Mouse (Mus musculus) hindbrain, embryonic 15.5 days (tissue): ENCODE measurements around the gene Ccl12. TPM values are rescaled to one million over a fixed set of nuclear protein-coding genes. Genes with fewer than 3 reads are reported as not detected.

Experiments used
- ATAC-seq: fragments of 200-750 bp; cut with Nextera tagmentation; 2 replicates; pipeline ENCODE4 v1.8.0; 2017; ENCODE audit warnings: low read depth, moderate number of reproducible peaks, moderate TSS enrichment; ENCODE audit not compliant: low FRiP score
- H3K27ac ChIP-seq: fragments of 300-500 bp; sonication (generic); replicated peaks from 2 replicates; pipeline ENCODE4 v1.5.1; 2015; ENCODE audit warnings: mild to moderate bottlenecking, inconsistent platforms
- H3K27me3 ChIP-seq: fragments of 300-500 bp; sonication (generic); 2 replicates; pipeline ENCODE4 v1.6.1; 2015; ENCODE audit warnings: control low read depth, inconsistent platforms
- H3K36me3 ChIP-seq: fragments of 300-500 bp; sonication (generic); 2 replicates; pipeline ENCODE4 v1.6.1; 2015; ENCODE audit warnings: control low read depth, inconsistent platforms
- H3K4me1 ChIP-seq: fragments of 300-500 bp; sonication (generic); replicated peaks from 2 replicates; pipeline ENCODE4 v1.6.1; 2015; ENCODE audit warnings: control low read depth, inconsistent platforms
- H3K4me2 ChIP-seq: fragments of 300-500 bp; sonication (generic); 2 replicates; pipeline ENCODE4 v1.6.1; 2015; ENCODE audit warnings: moderate library complexity, mild to moderate bottlenecking, inconsistent platforms
- H3K4me3 ChIP-seq: fragments of 300-500 bp; sonication (generic); 2 replicates; pipeline ENCODE4 v1.5.1; 2015; ENCODE audit warnings: mild to moderate bottlenecking, inconsistent platforms
- H3K9ac ChIP-seq: fragments of 300-500 bp; sonication (generic); 2 replicates; pipeline ENCODE4 v1.6.1; 2015; ENCODE audit warnings: inconsistent platforms
- H3K9me3 ChIP-seq: fragments of 300-500 bp; sonication (generic); 2 replicates; pipeline ENCODE4 v1.6.1; 2016; ENCODE audit warnings: control low read depth, inconsistent platforms
- WGBS: fragments of 180-500 bp; shearing (Covaris S2); methylation state at CpG from one replicate; pipeline ENCODE4 v1.1.7; 2015; 5-methylcytosine and 5-hydroxymethylcytosine counted together
- polyA plus RNA-seq: library from polyadenylated mRNA; unstranded; fragments of >200 nt; fragmentation: Nextera tagmentation; extraction: Ambion mirVana; gene quantifications from 2 replicates; pipeline ENCODE4 v1.2.1, GENCODE M21; 2015

The Ccl12 gene
- polyA plus RNA-seq, result 1.4 and 2.9 TPM in 2 replicates

GRCm38 (mm10) chr11:82101529-82101928, at the start of gene Ccl12:
TSS of gene Ccl12 (plus strand) at chr11:82101845.
- no peaks in the 10 kb centered on the region for H3K27me3 ChIP-seq
- no peaks in the 10 kb centered on the region for H3K9me3 ChIP-seq
- no peaks in the 10 kb centered on the region for H3K4me1 ChIP-seq
- no peak within 1 kb of the TSS for H3K27ac ChIP-seq
- H3K4me3 ChIP-seq, result no peak within 1 kb of the TSS
- 73% methylated on average over 2 of the region's 2 CpGs for WGBS
- no peak within 1 kb of the TSS for H3K4me2 ChIP-seq
- H3K36me3 ChIP-seq, result no peaks in the 10 kb centered on the region
- H3K9ac ChIP-seq, result no peak within 1 kb of the TSS
- no peak for ATAC-seq

- Histone ChIP-seq H3K9ac (no peak overlapping the region), H3K36me3 (no peaks in the 10 kb centered on the region), H3K4me1 (no peaks in the 10 kb centered on the region), H3K4me2 (no peak overlapping the region), H3K27ac (no peak overlapping the region), H3K27me3 (no peaks in the 10 kb centered on the region), H3K4me3 (no peak overlapping the region), H3K9me3 (no peaks in the 10 kb centered on the region)
- no peak for ATAC-seq
- 91% methylated on average over 7 of the region's 7 CpGs for WGBS
Measured at GRCm38 (mm10) chr11:82053849-82054248, 47.8 kb upstream of the Ccl12 start.

GRCm38 (mm10) chr11:82057646-82058045, 44.0 kb upstream of the Ccl12 start, which contains the start of gene Ccl11:
TSS of gene Ccl11 (plus strand) at chr11:82057823.
- Histone ChIP-seq H3K27ac (no peak within 1 kb of the TSS), H3K27me3 (no peaks in the 10 kb centered on the region), H3K4me1 (no peaks in the 10 kb centered on the region), H3K9ac (no peak within 1 kb of the TSS), H3K9me3 (no peaks in the 10 kb centered on the region), H3K4me3 (no peak within 1 kb of the TSS), H3K4me2 (no peak within 1 kb of the TSS), H3K36me3 (no peaks in the 10 kb centered on the region)
- no peak for ATAC-seq
- WGBS, result 80% methylated on average over 6 of the region's 6 CpGs

- H3K27ac ChIP-seq, result no peak overlapping the region
- no peak overlapping the region for H3K9ac ChIP-seq
- H3K4me3 ChIP-seq, result no peak overlapping the region
- no peaks in the 10 kb centered on the region for H3K4me1 ChIP-seq
- ATAC-seq, result no peak
- H3K27me3 ChIP-seq, result no peaks in the 10 kb centered on the region
- no peaks in the 10 kb centered on the region for H3K36me3 ChIP-seq
- H3K9me3 ChIP-seq, result no peaks in the 10 kb centered on the region
- no peak overlapping the region for H3K4me2 ChIP-seq
- WGBS, result 79% methylated on average over 3 of the region's 3 CpGs
Measured at GRCm38 (mm10) chr11:82062226-82062625, 39.4 kb upstream of the Ccl12 start.

- no peaks in the 10 kb centered on the region for H3K9me3 ChIP-seq
- no peak overlapping the region for H3K9ac ChIP-seq
- no peak for ATAC-seq
- H3K27ac ChIP-seq, result no peak overlapping the region
- WGBS, result 84% methylated on average over 2 of the region's 2 CpGs
- H3K4me1 ChIP-seq, result no peaks in the 10 kb centered on the region
- H3K4me2 ChIP-seq, result no peak overlapping the region
- no peaks in the 10 kb centered on the region for H3K36me3 ChIP-seq
- no peaks in the 10 kb centered on the region for H3K27me3 ChIP-seq
- H3K4me3 ChIP-seq, result no peak overlapping the region
Measured at GRCm38 (mm10) chr11:82063454-82063853, 38.2 kb upstream of the Ccl12 start.

GRCm38 (mm10) chr11:82066953-82067571, 34.6 kb upstream of the Ccl12 start:
- 78% methylated on average over 7 of the region's 7 CpGs for WGBS
- no peak overlapping the region for H3K4me3 ChIP-seq
- H3K4me2 ChIP-seq, result no peak overlapping the region
- no peaks in the 10 kb centered on the region for H3K36me3 ChIP-seq
- H3K27me3 ChIP-seq, result no peaks in the 10 kb centered on the region
- H3K4me1 ChIP-seq, result no peaks in the 10 kb centered on the region
- no peaks in the 10 kb centered on the region for H3K9me3 ChIP-seq
- no peak overlapping the region for H3K9ac ChIP-seq
- no peak for ATAC-seq
- no peak overlapping the region for H3K27ac ChIP-seq

- H3K4me3 ChIP-seq, result no peak overlapping the region
- H3K27ac ChIP-seq, result no peak overlapping the region
- H3K9ac ChIP-seq, result no peak overlapping the region
- ATAC-seq, result no peak
- no peak overlapping the region for H3K4me2 ChIP-seq
- no peaks in the 10 kb centered on the region for H3K36me3 ChIP-seq
- H3K4me1 ChIP-seq, result no peaks in the 10 kb centered on the region
- 70% methylated on average over 3 of the region's 3 CpGs for WGBS
- H3K27me3 ChIP-seq, result no peaks in the 10 kb centered on the region
- H3K9me3 ChIP-seq, result no peaks in the 10 kb centered on the region
Measured at GRCm38 (mm10) chr11:82071076-82071475, 30.6 kb upstream of the Ccl12 start.

GRCm38 (mm10) chr11:82072374-82072773, 29.3 kb upstream of the Ccl12 start:
- ATAC-seq, result no peak

GRCm38 (mm10) chr11:82072984-82073383, 28.7 kb upstream of the Ccl12 start:
- no peak overlapping the region for H3K4me3 ChIP-seq
- no peaks in the 10 kb centered on the region for H3K9me3 ChIP-seq
- no peak for ATAC-seq
- no peak overlapping the region for H3K9ac ChIP-seq
- no peaks in the 10 kb centered on the region for H3K36me3 ChIP-seq
- WGBS, result 72% methylated on average over 3 of the region's 3 CpGs
- no peaks in the 10 kb centered on the region for H3K27me3 ChIP-seq
- H3K4me1 ChIP-seq, result no peaks in the 10 kb centered on the region
- H3K27ac ChIP-seq, result no peak overlapping the region
- no peak overlapping the region for H3K4me2 ChIP-seq

More at GRCm38 (mm10) chr11:82072374-82072773, 29.3 kb upstream of the Ccl12 start:
- Histone ChIP-seq H3K27ac (no peak overlapping the region), H3K27me3 (no peaks in the 10 kb centered on the region), H3K9ac (no peak overlapping the region), H3K9me3 (no peaks in the 10 kb centered on the region), H3K36me3 (no peaks in the 10 kb centered on the region), H3K4me1 (no peaks in the 10 kb centered on the region), H3K4me3 (no peak overlapping the region), H3K4me2 (no peak overlapping the region)
- WGBS, result 83% methylated on average over 1 of the region's 1 CpGs

GRCm38 (mm10) chr11:82073686-82074085, 28.0 kb upstream of the Ccl12 start:
- Histone ChIP-seq H3K4me1 (no peaks in the 10 kb centered on the region), H3K9ac (no peak overlapping the region)
- 90% methylated on average over 3 of the region's 3 CpGs for WGBS

GRCm38 (mm10) chr11:82077031-82077430, 24.6 kb upstream of the Ccl12 start:
- Histone ChIP-seq H3K27ac (no peak overlapping the region), H3K4me3 (no peak overlapping the region), H3K4me2 (no peak overlapping the region), H3K27me3 (no peaks in the 10 kb centered on the region), H3K36me3 (no peaks in the 10 kb centered on the region), H3K9me3 (no peaks in the 10 kb centered on the region), H3K4me1 (no peaks in the 10 kb centered on the region), H3K9ac (no peak overlapping the region)
- WGBS, result 76% methylated on average over 3 of the region's 3 CpGs
- no peak for ATAC-seq

More at GRCm38 (mm10) chr11:82073686-82074085, 28.0 kb upstream of the Ccl12 start:
- Histone ChIP-seq H3K27me3 (no peaks in the 10 kb centered on the region), H3K9me3 (no peaks in the 10 kb centered on the region), H3K36me3 (no peaks in the 10 kb centered on the region), H3K27ac (no peak overlapping the region), H3K4me2 (no peak overlapping the region), H3K4me3 (no peak overlapping the region)
- ATAC-seq, result no peak

- Histone ChIP-seq H3K27me3 (no peaks in the 10 kb centered on the region), H3K4me1 (no peaks in the 10 kb centered on the region), H3K9ac (no peak overlapping the region), H3K4me2 (no peak overlapping the region), H3K9me3 (no peaks in the 10 kb centered on the region), H3K27ac (no peak overlapping the region), H3K36me3 (no peaks in the 10 kb centered on the region), H3K4me3 (no peak overlapping the region)
- ATAC-seq, result no peak
Measured at GRCm38 (mm10) chr11:82078136-82078730, 23.4 kb upstream of the Ccl12 start.

- Histone ChIP-seq H3K4me1 (no peaks in the 10 kb centered on the region), H3K4me2 (no peak overlapping the region), H3K4me3 (no peak overlapping the region), H3K27me3 (no peaks in the 10 kb centered on the region), H3K36me3 (no peaks in the 10 kb centered on the region), H3K9me3 (no peaks in the 10 kb centered on the region), H3K9ac (no peak overlapping the region), H3K27ac (no peak overlapping the region)
- 86% methylated on average over 3 of the region's 3 CpGs for WGBS
- no peak for ATAC-seq
Measured at GRCm38 (mm10) chr11:82080865-82081264, 20.8 kb upstream of the Ccl12 start.
